Mouse (Mus musculus): ENCODE data around the gene Gm21974.

DNA sequence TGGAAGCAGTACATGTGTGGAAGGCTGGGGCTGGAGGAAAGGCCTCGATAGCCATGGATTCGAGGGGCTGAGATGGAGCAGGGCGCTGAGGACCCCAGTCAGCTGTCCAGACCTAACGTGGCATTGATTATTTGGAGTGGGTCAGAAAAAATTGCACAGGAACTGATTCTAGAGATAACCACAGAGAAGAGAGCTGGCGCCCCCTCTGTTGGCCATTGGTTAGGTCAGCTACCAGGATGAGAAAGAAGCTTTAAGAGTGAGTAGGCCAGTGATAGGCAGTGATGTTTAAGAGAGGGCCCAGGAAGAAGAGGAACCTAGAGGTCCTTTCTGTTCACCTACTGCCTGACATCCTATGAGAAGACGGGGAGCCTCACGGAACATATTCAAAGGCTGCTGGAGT is 24.0 kb upstream of the Gm21974 start:
- TF ChIP-seq GATA1 (IDR thresholded peaks at IDR 0.05; ENCODE audit: low read length) (no peak), TAL1 (IDR thresholded peaks at IDR 0.05; ENCODE audit: low read length) (no peak)

Data from erythroblast, embryonic 14.5 days (primary cell).